Mouse (Mus musculus) lung, adult 2 months (tissue): Measurements from ENCODE around the gene Ttll11.

Experiments
- CTCF ChIP-seq: fragments of 200-500 bp; IDR thresholded peaks from 2 replicates; pipeline ENCODE4 v1.5.1; 2011; ENCODE audit warnings: mild to moderate bottlenecking, low read length, control low read depth; ENCODE audit not compliant: insufficient read depth
- POLR2A ChIP-seq: fragments of 200-500 bp; IDR thresholded peaks from 2 replicates; pipeline ENCODE4 v1.6.1; 2011; ENCODE audit warnings: low read depth, mild to moderate bottlenecking, control low read depth, low read length, borderline replicate concordance; ENCODE audit errors: extremely low read depth

DNA sequence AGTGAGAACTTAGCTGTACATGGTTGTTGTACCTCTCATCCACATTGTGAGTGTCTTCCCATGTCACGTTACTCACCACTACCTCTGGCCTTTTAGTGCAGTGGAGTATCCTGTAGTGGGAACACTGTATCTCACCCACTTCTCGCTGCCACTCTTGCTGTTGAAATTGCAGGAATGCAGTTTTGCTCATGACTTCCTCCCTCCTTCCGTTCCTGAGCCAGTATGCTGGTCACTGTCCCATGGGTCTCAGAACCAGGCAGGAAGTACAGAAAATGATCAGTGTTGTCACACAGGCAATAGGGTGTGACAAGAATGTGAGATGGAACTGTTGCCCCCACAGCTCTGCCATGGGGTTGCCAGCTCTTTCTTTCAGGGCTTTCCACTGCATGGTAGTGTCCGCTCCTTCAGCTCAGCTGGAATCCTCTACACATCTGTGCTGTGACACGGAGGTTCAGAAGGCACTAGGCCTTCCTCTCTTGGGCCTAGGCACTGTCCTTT, 261.7 kb downstream of the Ttll11 start:
- TF ChIP-seq POLR2A (no peak), CTCF (no peak)
